Mouse (Mus musculus): Measurements from ENCODE around the gene Tnfrsf13b. TPM values are rescaled to one million over a fixed set of nuclear protein-coding genes. Genes with fewer than 3 reads are reported as not detected.
A peak's percentile ranks its signal among the peaks of the same experiment; 100 is the strongest.

Gene Tnfrsf13b
- total and polyA plus RNA-seq, 3 experiments: 260 to 356 (median 338) TPM

- H3K27me3 ChIP-seq (replicated peaks): peaks cover 2% of the 10 kb centered on the region
- no peak for TF ChIP-seq POLR2AphosphoS2 (IDR thresholded peaks at IDR 0.05; ENCODE audit: low read depth, low read length)
- no peak for TF ChIP-seq MAZ (IDR thresholded peaks at IDR 0.05; ENCODE audit: low read depth, low read length)
- no peak; the same call in 1 of the 2 replicates for TF ChIP-seq ETS1 (conservative IDR thresholded peaks at IDR 0.05; ENCODE audit: low read depth, low read length)
- no peak for TF ChIP-seq CHD1 (IDR thresholded peaks at IDR 0.05; ENCODE audit: low read depth, low read length)
- no peak for TF ChIP-seq ZNF384 (IDR thresholded peaks at IDR 0.05; ENCODE audit: low read depth, low read length)
- TF ChIP-seq TBP (conservative IDR thresholded peaks at IDR 0.05; ENCODE audit: low read depth, low read length): no peak
- TF ChIP-seq TCF12 (IDR thresholded peaks at IDR 0.05; ENCODE audit: low read depth, low read length): no peak
- TF ChIP-seq KAT2A (IDR thresholded peaks at IDR 0.05; ENCODE audit: insufficient replicate concordance, low read length): no peak
- TF ChIP-seq MYC (IDR thresholded peaks at IDR 0.05; ENCODE audit: low read depth, low read length): no peak
- no peak for DNase-seq (ENCODE audit: extremely low read depth)
- H3K79me2 ChIP-seq (replicated peaks; ENCODE audit: control insufficient read depth, extremely low read depth, insufficient read depth, poor library complexity, severe bottlenecking): no peaks in the 10 kb centered on the region
- H3K9me3 ChIP-seq (replicated peaks; ENCODE audit: low read length): no peaks in the 10 kb centered on the region
- H3K27ac ChIP-seq (ENCODE audit: insufficient read depth, low read depth): no peak overlapping the region
- peak overlapping the region in 1 of 3 experiments; percentile 9 for H3K4me3 ChIP-seq (replicated peaks in 1 of 3; ENCODE audit: low read depth in 2 of 3, low read length in 2 of 3, poor library complexity in 1 of 3)
- dilution Hi-C loops (cut with MboI; ENCODE audit: extremely low pct_ligation_motif_present, extremely low pct_unique_long_range_greater_than_20kb, low sequenced_read_pairs) (no loop called here), in situ Hi-C loops (cut with MboI; ENCODE audit: low pct_ligation_motif_present, low pct_unique_long_range_greater_than_20kb, low sequenced_read_pairs) (loop anchor here (5.0 kb wide), 1 partner anchor 532 kb away; no protein-coding TSS in a partner anchor)
- H3K9ac ChIP-seq (ENCODE audit: insufficient read depth, low read depth): no peak overlapping the region
- no peak overlapping the region for H3K4me2 ChIP-seq (ENCODE audit: insufficient read depth, low read depth, poor library complexity, severe bottlenecking)
- H3K36me3 ChIP-seq (replicated peaks in 1 of 2; ENCODE audit: control insufficient read depth in 1 of 2, insufficient read depth in 1 of 2, low read length in 1 of 2): no peaks in the 10 kb centered on the region
- peaks cover 64 to 89% of the 10 kb centered on the region in 2 experiments for H3K4me1 ChIP-seq (ENCODE audit: control insufficient read depth in 1 of 2, insufficient read depth in 2 of 2)
These were observed 16.4 kb upstream of the Tnfrsf13b start for GRCm38 (mm10) chr11:61110113-61110512.

DNA sequence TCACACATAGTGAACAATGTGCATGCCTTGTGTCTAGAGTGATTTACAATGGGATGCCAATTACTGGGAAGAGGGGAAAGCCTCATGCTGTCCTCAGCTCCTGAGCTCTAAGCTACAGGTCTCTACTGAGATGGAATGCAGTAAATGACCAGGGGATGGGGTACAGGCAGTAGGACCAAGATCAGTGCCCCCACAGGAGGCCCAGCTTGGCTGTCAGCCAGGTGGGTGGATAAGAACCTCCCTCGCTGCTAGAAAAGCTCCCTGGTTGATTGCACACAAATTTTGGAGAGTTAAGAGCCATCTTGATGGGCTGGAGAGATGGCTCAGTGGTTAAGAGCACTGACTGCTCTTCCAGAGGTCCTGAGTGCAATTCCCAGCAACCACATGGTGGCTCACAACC is 15.6 kb upstream of the Tnfrsf13b start:
- H3K9me3 ChIP-seq (replicated peaks; ENCODE audit: low read length): no peaks in the 10 kb centered on the region
- in situ Hi-C loops (cut with MboI; ENCODE audit: low pct_ligation_motif_present, low pct_unique_long_range_greater_than_20kb, low sequenced_read_pairs) (loop anchor here (5.0 kb wide), 1 partner anchor 531 kb away; no protein-coding TSS in a partner anchor), dilution Hi-C loops (cut with MboI; ENCODE audit: extremely low pct_ligation_motif_present, extremely low pct_unique_long_range_greater_than_20kb, low sequenced_read_pairs) (no loop called here)
- no peak for DNase-seq (ENCODE audit: extremely low read depth)
- peaks cover 2% of the 10 kb centered on the region for H3K27me3 ChIP-seq (replicated peaks)
- no peak overlapping the region for H3K9ac ChIP-seq (ENCODE audit: insufficient read depth, low read depth)
- H3K36me3 ChIP-seq (replicated peaks in 1 of 2; ENCODE audit: control insufficient read depth in 1 of 2, insufficient read depth in 1 of 2, low read length in 1 of 2): no peaks in the 10 kb centered on the region
- no peaks in the 10 kb centered on the region for H3K79me2 ChIP-seq (replicated peaks; ENCODE audit: control insufficient read depth, extremely low read depth, insufficient read depth, poor library complexity, severe bottlenecking)
- no peak overlapping the region for H3K4me2 ChIP-seq (ENCODE audit: insufficient read depth, low read depth, poor library complexity, severe bottlenecking)
- H3K4me3 ChIP-seq (replicated peaks in 1 of 3; ENCODE audit: low read depth in 2 of 3, low read length in 2 of 3, poor library complexity in 1 of 3): no peak overlapping the region
- no peak overlapping the region for H3K27ac ChIP-seq (ENCODE audit: insufficient read depth, low read depth)
- peaks cover 62 to 84% of the 10 kb centered on the region in 2 experiments for H3K4me1 ChIP-seq (ENCODE audit: control insufficient read depth in 1 of 2, insufficient read depth in 2 of 2)
- no peak for TF ChIP-seq MYC (IDR thresholded peaks at IDR 0.05; ENCODE audit: low read depth, low read length)
- no peak for TF ChIP-seq KAT2A (IDR thresholded peaks at IDR 0.05; ENCODE audit: insufficient replicate concordance, low read length)
- no peak for TF ChIP-seq UBTF (IDR thresholded peaks at IDR 0.05; ENCODE audit: low read depth, low read length)
- no peak for TF ChIP-seq JUN (IDR thresholded peaks at IDR 0.05; ENCODE audit: insufficient read depth, low read depth, low read length)
- TF ChIP-seq CTCF (conservative IDR thresholded peaks at IDR 0.05 in 1 of 2, IDR thresholded peaks at IDR 0.05 in 1 of 2; ENCODE audit: low read depth in 2 of 2, low read length in 2 of 2): no peak

DNA sequence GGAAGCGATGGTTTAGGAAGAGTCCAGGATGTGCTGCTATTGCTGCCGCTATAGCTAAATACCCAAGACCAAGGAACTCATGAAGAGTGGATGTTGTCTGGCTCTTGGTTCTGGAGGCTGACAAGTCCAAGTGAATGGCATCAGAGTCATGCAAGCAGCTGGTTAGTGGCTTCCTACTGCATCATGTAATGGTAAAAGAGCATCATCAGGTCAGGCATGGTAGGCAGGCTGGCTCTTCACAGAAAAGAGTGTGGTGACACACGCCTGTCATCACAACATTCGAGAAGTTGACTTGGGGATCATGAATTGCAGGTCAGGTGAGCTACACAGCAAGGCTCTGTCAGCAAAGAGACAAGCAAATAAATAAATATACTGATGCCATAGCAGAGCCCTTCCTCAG is 15.1 kb upstream of the Tnfrsf13b start:
- H3K4me3 ChIP-seq (replicated peaks in 1 of 3; ENCODE audit: low read depth in 2 of 3, low read length in 2 of 3, poor library complexity in 1 of 3): no peak overlapping the region
- in situ Hi-C loops (cut with MboI; ENCODE audit: low pct_ligation_motif_present, low pct_unique_long_range_greater_than_20kb, low sequenced_read_pairs): loop anchor here (5.0 kb wide), 1 partner anchor 531 kb away; no protein-coding TSS in a partner anchor
- H3K79me2 ChIP-seq (replicated peaks; ENCODE audit: control insufficient read depth, extremely low read depth, insufficient read depth, poor library complexity, severe bottlenecking): no peaks in the 10 kb centered on the region
- H3K27ac ChIP-seq (ENCODE audit: insufficient read depth, low read depth): no peak overlapping the region
- H3K4me2 ChIP-seq (ENCODE audit: insufficient read depth, low read depth, poor library complexity, severe bottlenecking): 0 out of 2 replicates have a peak overlapping the region, but pooled peaks have one; percentile 59
- H3K4me1 ChIP-seq (ENCODE audit: control insufficient read depth in 1 of 2, insufficient read depth in 2 of 2): peaks cover 63 to 86% of the 10 kb centered on the region in 2 experiments
- H3K9me3 ChIP-seq (replicated peaks; ENCODE audit: low read length): no peaks in the 10 kb centered on the region
- H3K36me3 ChIP-seq (replicated peaks in 1 of 2; ENCODE audit: control insufficient read depth in 1 of 2, insufficient read depth in 1 of 2, low read length in 1 of 2): no peaks in the 10 kb centered on the region
- H3K27me3 ChIP-seq (replicated peaks): peaks cover 2% of the 10 kb centered on the region
- DNase-seq (ENCODE audit: extremely low read depth): no peak
- dilution Hi-C loops (cut with MboI; ENCODE audit: extremely low pct_ligation_motif_present, extremely low pct_unique_long_range_greater_than_20kb, low sequenced_read_pairs): no loop called here
- no peak overlapping the region for H3K9ac ChIP-seq (ENCODE audit: insufficient read depth, low read depth)
- TF ChIP-seq ZMIZ1 (IDR thresholded peaks at IDR 0.05; ENCODE audit: low read depth, low read length) (no peak), CHD2 (IDR thresholded peaks at IDR 0.05; ENCODE audit: low read length) (no peak), BHLHE40 (IDR thresholded peaks at IDR 0.05; ENCODE audit: low read depth, low read length) (no peak), ETS1 (conservative IDR thresholded peaks at IDR 0.05; ENCODE audit: low read depth, low read length) (peak; percentile 51), USF1 (IDR thresholded peaks at IDR 0.05; ENCODE audit: low read depth, low read length) (no peak)
